Mouse (Mus musculus) limb, embryonic 11.5 days (tissue): ENCODE measurements around the gene 2010300C02Rik. TPM values are rescaled to one million over a fixed set of nuclear protein-coding genes. Genes with fewer than 3 reads are reported as not detected.
"Not testable (repeated sequence)": the region's sequence is repeated elsewhere in the genome, so short reads cannot be mapped to it uniquely, and the experiment has no call there.

Experiments used
- ATAC-seq: fragments of 200-750 bp; cut with Nextera tagmentation; 2 replicates; pipeline ENCODE4 v1.8.0; 2017; ENCODE audit warnings: low read depth; ENCODE audit not compliant: insufficient number of reproducible peaks, low FRiP score, low TSS enrichment
- DNase-seq: peaks from one replicate; pipeline ENCODE4 v3.0.0-alpha.2; 2015; ENCODE audit warnings: low spot score
- H3K27ac ChIP-seq: fragments of 300-500 bp; sonication (generic); replicated peaks from 2 replicates; pipeline ENCODE4 v1.5.1; 2014; ENCODE audit warnings: low read depth, mild to moderate bottlenecking, low read length
- H3K27me3 ChIP-seq: fragments of 300-500 bp; sonication (generic); 2 replicates; pipeline ENCODE4 v1.6.1; 2014; ENCODE audit warnings: mild to moderate bottlenecking, low read length, mixed read lengths; ENCODE audit not compliant: control insufficient read depth, insufficient read depth
- H3K36me3 ChIP-seq: fragments of 300-500 bp; sonication (generic); 2 replicates; pipeline ENCODE4 v1.6.1; 2014; ENCODE audit warnings: mild to moderate bottlenecking, low read length, moderate library complexity, mixed read lengths; ENCODE audit not compliant: control insufficient read depth, insufficient read depth
- H3K4me1 ChIP-seq: fragments of 300-500 bp; sonication (generic); 2 replicates; pipeline ENCODE4 v1.6.1; 2014; ENCODE audit warnings: low read length, mixed read lengths; ENCODE audit not compliant: control insufficient read depth, insufficient read depth
- H3K4me2 ChIP-seq: fragments of 300-500 bp; sonication (generic); 2 replicates; pipeline ENCODE4 v1.6.1; 2014; ENCODE audit warnings: low read depth, mild to moderate bottlenecking, moderate library complexity; ENCODE audit not compliant: severe bottlenecking
- H3K4me3 ChIP-seq: fragments of 300-500 bp; sonication (generic); 2 replicates; pipeline ENCODE4 v1.5.1; 2014; ENCODE audit warnings: low read depth, low read length
- H3K9ac ChIP-seq: fragments of 300-500 bp; sonication (generic); 2 replicates; pipeline ENCODE4 v1.6.1; 2014; ENCODE audit warnings: mild to moderate bottlenecking, low read length
- H3K9me3 ChIP-seq: fragments of 300-500 bp; sonication (generic); 2 replicates; pipeline ENCODE4 v1.6.1; 2016; ENCODE audit warnings: low read length; ENCODE audit not compliant: control insufficient read depth
- WGBS: fragments of 180-500 bp; shearing (Covaris S2); extraction: QIAGEN DNeasy Blood & Tissue Kit; methylation state at CpG from one replicate; pipeline ENCODE4 v1.1.7; 2014; 5-methylcytosine and 5-hydroxymethylcytosine counted together
- polyA plus RNA-seq: library from polyadenylated mRNA; unstranded; fragments of >200 nt; fragmentation: Nextera tagmentation; extraction: Ambion mirVana; gene quantifications from 2 replicates; pipeline ENCODE4 v1.2.1, GENCODE M21; 2014

Gene 2010300C02Rik
- polyA plus RNA-seq, 1 experiment from 2014 or later, result 0.89 TPM

DNA sequence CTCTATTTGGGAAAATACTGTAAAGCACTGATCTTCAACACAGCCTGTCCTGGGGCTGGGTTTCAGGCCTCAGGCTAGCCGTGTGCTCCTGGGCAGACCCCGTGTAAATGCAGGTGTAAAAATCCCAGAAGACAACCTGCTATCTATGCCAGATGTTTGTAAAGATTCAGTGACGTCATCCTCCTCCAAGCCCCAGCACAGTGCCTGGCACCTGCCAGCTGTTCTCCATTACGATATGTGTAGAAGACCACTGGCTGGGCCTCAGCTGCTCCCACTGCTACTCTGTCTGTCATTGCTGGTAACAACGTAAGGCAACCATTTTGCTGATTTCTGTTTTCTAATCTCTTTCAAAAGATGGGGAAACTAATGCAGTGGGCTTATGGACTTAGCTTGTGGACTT is 102.8 kb downstream of the 2010300C02Rik start:
- no peak overlapping the region for H3K27ac ChIP-seq
- WGBS, result 53% methylated on average over 5 of the region's 5 CpGs
- no peak overlapping the region for H3K9ac ChIP-seq
- no peak for DNase-seq
- ATAC-seq, result peak; percentile 35; the same call in 1 of the 2 replicates
- no peaks in the 10 kb centered on the region for H3K27me3 ChIP-seq
- H3K9me3 ChIP-seq, result no peaks in the 10 kb centered on the region
- no peak overlapping the region for H3K4me2 ChIP-seq
- no peak overlapping the region for H3K4me3 ChIP-seq
- 0 out of 2 replicates have a peak, but pooled peaks cover 9% of the 10 kb centered on the region for H3K4me1 ChIP-seq
- no peaks in the 10 kb centered on the region for H3K36me3 ChIP-seq

DNA sequence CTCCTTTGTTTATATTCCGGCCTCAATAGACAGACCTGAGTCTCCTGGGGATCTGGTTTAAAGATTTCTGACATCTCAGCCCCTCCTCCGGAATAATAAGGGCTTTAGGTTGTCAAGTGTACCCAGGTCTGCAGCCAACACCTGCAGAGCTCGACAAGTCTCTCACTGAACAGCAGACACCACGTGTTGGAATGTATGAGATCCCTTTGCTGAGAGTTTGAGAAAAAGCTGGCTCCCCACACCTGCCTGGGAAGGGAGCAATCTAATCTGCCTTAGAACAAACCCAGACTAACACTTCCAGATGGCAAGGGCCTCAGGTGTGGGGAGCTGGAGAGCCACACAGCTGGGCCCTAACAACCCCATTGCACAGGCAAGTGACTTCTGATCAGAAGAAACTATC is 103.3 kb downstream of the 2010300C02Rik start:
- no peaks in the 10 kb centered on the region for H3K9me3 ChIP-seq
- H3K4me1 ChIP-seq, result 0 out of 2 replicates have a peak, but pooled peaks cover 13% of the 10 kb centered on the region
- ATAC-seq, result peak; percentile 62; the same call in 1 of the 2 replicates
- no peak for DNase-seq
- no peak overlapping the region for H3K27ac ChIP-seq
- WGBS, result 27% methylated on average over 4 of the region's 4 CpGs
- no peak overlapping the region for H3K9ac ChIP-seq
- no peaks in the 10 kb centered on the region for H3K36me3 ChIP-seq
- H3K27me3 ChIP-seq, result no peaks in the 10 kb centered on the region
- H3K4me2 ChIP-seq, result no peak overlapping the region
- no peak overlapping the region for H3K4me3 ChIP-seq

DNA sequence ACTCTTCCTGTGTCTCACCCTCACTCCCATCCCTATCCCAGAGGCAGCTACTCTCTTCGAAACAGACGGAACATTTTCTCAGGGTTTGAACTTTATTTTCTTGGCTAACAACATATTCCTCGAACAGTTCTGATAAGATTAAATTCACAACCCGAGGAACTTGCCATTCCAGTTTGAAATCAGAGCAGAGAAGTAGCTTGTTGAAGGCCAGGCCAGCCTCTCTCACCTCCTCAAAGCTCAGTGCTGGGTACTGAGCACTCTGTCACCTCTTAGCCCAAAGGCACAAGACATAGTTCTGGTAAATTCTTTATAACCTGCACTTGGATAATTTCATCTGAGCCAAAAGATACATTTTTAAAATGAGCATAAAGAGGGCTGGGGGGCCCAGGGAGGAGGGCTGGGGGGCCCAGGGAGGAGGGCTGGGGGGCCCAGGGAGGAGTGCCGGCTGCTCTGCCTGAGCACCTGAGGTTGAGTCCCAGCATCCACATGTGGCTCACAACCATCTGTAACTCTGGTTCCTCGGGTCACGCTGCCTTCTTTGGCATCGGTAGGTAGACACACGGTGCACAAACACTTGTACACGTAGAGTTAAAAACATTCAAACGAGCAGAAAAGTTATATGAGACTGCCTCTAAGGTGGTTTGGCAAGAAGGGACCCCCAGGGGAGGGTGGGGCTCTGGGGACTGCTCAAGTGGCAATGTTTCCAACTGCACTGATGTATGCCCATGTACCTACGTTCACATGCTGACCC is 104.4 kb downstream of the 2010300C02Rik start:
- 0 out of 2 replicates have a peak, but pooled peaks cover 13% of the 10 kb centered on the region for H3K4me1 ChIP-seq

DNA sequence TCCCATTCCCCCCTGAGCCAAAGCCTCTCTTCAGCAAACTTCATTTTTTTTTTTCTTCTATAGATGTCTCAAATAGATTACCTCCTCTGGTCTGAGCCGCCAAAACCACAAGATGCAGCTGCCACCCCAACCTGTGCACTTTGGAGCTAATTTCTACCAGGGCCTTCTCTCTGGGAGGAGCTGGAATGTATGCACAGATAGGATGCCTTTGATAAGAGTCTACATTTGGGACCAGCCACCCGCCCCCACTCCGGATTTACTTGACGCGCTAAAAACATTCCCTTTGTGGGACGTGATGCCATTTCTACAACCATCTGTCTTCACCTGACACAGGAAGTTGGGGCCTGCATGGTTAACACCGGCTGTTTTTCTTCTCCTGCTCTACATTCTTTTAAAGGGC is 105.0 kb downstream of the 2010300C02Rik start:
- Histone ChIP-seq H3K4me3 (no peak overlapping the region), H3K27ac (no peak overlapping the region), H3K27me3 (no peaks in the 10 kb centered on the region), H3K4me1 (0 out of 2 replicates have a peak, but pooled peaks cover 13% of the 10 kb centered on the region), H3K9ac (no peak overlapping the region), H3K4me2 (no peak overlapping the region), H3K36me3 (no peaks in the 10 kb centered on the region), H3K9me3 (no peaks in the 10 kb centered on the region)
- DNase-seq (no peak), ATAC-seq (no peak)
- 50% methylated on average over 7 of the region's 7 CpGs for WGBS

More for the DNA sequence above, 104.4 kb downstream of the 2010300C02Rik start:
- no peaks in the 10 kb centered on the region for H3K9me3 ChIP-seq
- DNase-seq (no peak), ATAC-seq (no peak)
- H3K27ac ChIP-seq, result no peak overlapping the region
- WGBS, result 84% methylated on average over 12 of the region's 12 CpGs
- H3K36me3 ChIP-seq, result no peaks in the 10 kb centered on the region
- H3K4me2 ChIP-seq, result no peak overlapping the region
- no peak overlapping the region for H3K4me3 ChIP-seq
- no peaks in the 10 kb centered on the region for H3K27me3 ChIP-seq
- no peak overlapping the region for H3K9ac ChIP-seq

DNA sequence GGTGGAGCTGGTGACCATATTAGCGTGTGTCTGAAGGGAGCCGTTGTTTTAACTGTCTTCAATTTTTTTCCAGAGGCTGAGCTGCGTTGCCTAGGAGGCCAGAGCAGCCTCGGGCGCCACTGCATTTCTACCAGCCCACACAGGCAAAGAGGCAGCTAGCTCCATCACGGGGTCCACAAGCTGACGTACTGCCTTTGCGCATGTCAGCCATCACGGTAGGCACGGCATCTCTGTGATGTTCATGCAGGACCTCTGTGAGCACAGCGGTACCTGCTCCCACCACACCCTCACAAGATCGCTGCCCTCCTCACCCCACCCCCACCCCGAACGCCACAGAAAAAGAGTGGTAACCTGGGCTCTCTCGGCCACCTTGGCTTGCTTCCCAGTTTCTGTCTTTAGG is 105.8 kb downstream of the 2010300C02Rik start:
- no peak overlapping the region for H3K27ac ChIP-seq
- no peak for DNase-seq
- H3K4me2 ChIP-seq, result no peak overlapping the region
- H3K36me3 ChIP-seq, result no peaks in the 10 kb centered on the region
- no peaks in the 10 kb centered on the region for H3K9me3 ChIP-seq
- no peaks in the 10 kb centered on the region for H3K27me3 ChIP-seq
- WGBS, result 78% methylated on average over 15 of the region's 15 CpGs
- no peak overlapping the region for H3K4me3 ChIP-seq
- 0 out of 2 replicates have a peak, but pooled peaks cover 13% of the 10 kb centered on the region for H3K4me1 ChIP-seq
- no peak for ATAC-seq
- H3K9ac ChIP-seq, result no peak overlapping the region

DNA sequence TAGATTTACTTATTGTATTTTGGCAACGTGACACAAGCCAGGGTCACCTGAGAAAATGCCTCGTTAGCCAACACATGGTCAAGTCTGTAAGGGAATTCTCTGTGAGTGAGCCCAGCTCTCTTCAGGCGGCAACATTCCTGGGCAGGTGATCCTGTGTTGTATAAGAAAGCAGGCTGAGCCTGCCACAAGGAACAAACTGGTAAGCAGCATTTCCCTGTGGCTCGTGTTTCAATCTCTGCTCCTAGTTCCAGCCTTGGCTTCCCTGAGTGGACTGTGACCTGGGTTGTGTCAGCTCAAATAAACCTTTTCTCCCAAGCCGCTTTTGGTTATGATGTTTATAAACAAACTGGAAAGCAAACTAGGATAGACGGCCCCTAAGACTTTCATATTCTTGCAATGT is 108.9 kb downstream of the 2010300C02Rik start:
- Histone ChIP-seq H3K9ac (no peak overlapping the region), H3K4me2 (no peak overlapping the region), H3K36me3 (no peaks in the 10 kb centered on the region), H3K9me3 (no peaks in the 10 kb centered on the region), H3K4me3 (no peak overlapping the region), H3K27me3 (no peaks in the 10 kb centered on the region), H3K27ac (no peak overlapping the region), H3K4me1 (0 out of 2 replicates have a peak, but pooled peaks cover 13% of the 10 kb centered on the region)
- DNase-seq (no peak), ATAC-seq (no peak)
- 61% methylated on average over 6 of the region's 6 CpGs for WGBS

- ATAC-seq (no peak), DNase-seq (no peak)
- 83% methylated on average over 4 of the region's 4 CpGs for WGBS
- Histone ChIP-seq H3K36me3 (no peaks in the 10 kb centered on the region), H3K4me3 (no peak overlapping the region), H3K27me3 (no peaks in the 10 kb centered on the region), H3K9ac (no peak overlapping the region), H3K4me2 (no peak overlapping the region), H3K4me1 (0 out of 2 replicates have a peak, but pooled peaks cover 8% of the 10 kb centered on the region), H3K9me3 (no peaks in the 10 kb centered on the region), H3K27ac (no peak overlapping the region)
Measured at GRCm38 (mm10) chr1:37610242-37610641, 109.6 kb downstream of the 2010300C02Rik start.

- H3K4me1 ChIP-seq, DNase-seq, H3K27ac ChIP-seq, H3K9ac ChIP-seq, ATAC-seq, H3K9me3 ChIP-seq, H3K27me3 ChIP-seq, H3K4me2 ChIP-seq, H3K4me3 ChIP-seq, H3K36me3 ChIP-seq: not testable (repeated sequence)
- WGBS, result 85% methylated on average over 3 of the region's 5 CpGs
Measured at GRCm38 (mm10) chr1:37605694-37606093, 114.2 kb downstream of the 2010300C02Rik start.
